Mouse (Mus musculus) T-helper 2 cell (primary cell): Measurements from ENCODE around the gene Gm4216.
"Not testable (repeated sequence)": the region's sequence is repeated elsewhere in the genome, so short reads cannot be mapped to it uniquely, and the experiment has no call there.

Experiments used
- in situ Hi-C: fragments of 300-600 bp; cut with MboI, MseI; formaldehyde crosslinking; loops from one replicate; pipeline ENCODE4 v1.15.1; 2025; ENCODE audit warnings: high pct_unique_total_duplicates

The Gm4216 gene

GRCm38 (mm10) chr7:23019823-23020222, at the start of gene Gm4216:
TSS of gene Gm4216 (minus strand) at chr7:23019923.
- in situ Hi-C loops, result not testable (repeated sequence)

- in situ Hi-C loops, result not testable (repeated sequence)
Observed at GRCm38 (mm10) chr7:23067356-23067755, 47.6 kb upstream of the Gm4216 start, which contains the start of gene Gm8720. TSS of gene Gm8720 (minus strand) at chr7:23067456.

GRCm38 (mm10) chr7:23055240-23055639, 35.5 kb upstream of the Gm4216 start, which contains the start of gene Vmn1r163:
TSS of gene Vmn1r163 (plus strand) at chr7:23055540.
- in situ Hi-C loops, result not testable (repeated sequence)

GRCm38 (mm10) chr7:22984573-22984972, 35.1 kb downstream of the Gm4216 start, which contains the start of gene Gm4214:
TSS of gene Gm4214 (minus strand) at chr7:22984673.
- in situ Hi-C loops, result loop anchor here (25.0 kb wide), 1 partner anchor 172 kb away; no protein-coding TSS in a partner anchor
